Mouse (Mus musculus): ENCODE measurements around the gene Fkbp2. TPM values are rescaled to one million over a fixed set of nuclear protein-coding genes. Genes with fewer than 3 reads are reported as not detected.

Fkbp2 gene
- total and polyA plus RNA-seq, 3 experiments, result 17.6 to 87.0 (median 44.6) TPM

DNA sequence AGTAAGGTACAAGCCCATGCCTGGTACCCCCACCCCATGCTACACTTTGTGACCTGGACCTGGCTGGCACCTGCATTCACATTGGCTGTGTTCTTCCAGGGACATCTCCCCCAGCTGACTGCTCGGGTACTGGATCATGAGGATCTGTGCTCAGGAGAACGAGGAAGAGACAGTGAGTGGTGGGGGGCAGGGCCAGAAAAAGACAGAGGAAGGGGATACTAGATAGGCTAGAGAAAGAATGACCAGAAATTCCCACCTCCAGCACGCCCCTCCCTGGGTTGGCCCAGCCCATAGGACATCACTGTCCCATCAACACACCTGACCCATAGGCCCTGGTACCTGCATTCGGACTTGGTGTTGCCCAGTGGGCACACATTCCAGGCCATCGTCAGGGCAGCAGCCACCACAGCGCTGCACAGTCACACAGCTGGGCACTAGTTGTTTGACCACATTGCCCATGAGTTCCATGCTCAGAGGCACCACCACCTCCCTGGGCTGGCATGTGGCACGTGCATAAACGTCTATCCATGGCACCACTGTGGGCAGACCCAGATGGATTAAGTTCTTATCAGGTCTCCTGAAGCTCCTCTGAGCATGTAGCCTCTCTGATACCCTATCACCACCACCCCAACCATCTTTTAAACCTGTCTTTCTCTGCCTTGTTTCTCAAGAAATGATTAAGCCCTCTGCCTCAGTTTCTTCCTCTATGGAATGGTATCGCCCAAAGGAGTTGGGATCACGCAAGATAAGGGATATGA lies 5.8 kb upstream of the Fkbp2 start:
- H3K27ac ChIP-seq (ENCODE audit: insufficient read depth, low read depth), result no peak overlapping the region
- peak overlapping the region; percentile 73 to 81 (median 76) for H3K4me3 ChIP-seq (replicated peaks in 1 of 3; ENCODE audit: low read depth in 2 of 3, low read length in 2 of 3, poor library complexity in 1 of 3)
- no peaks in the 10 kb centered on the region for H3K27me3 ChIP-seq (replicated peaks)
- no peaks in the 10 kb centered on the region for H3K79me2 ChIP-seq (replicated peaks; ENCODE audit: control insufficient read depth, extremely low read depth, insufficient read depth, poor library complexity, severe bottlenecking)
- H3K9me3 ChIP-seq (replicated peaks; ENCODE audit: low read length), result no peaks in the 10 kb centered on the region
- TF ChIP-seq ZNF384 (IDR thresholded peaks at IDR 0.05; ENCODE audit: low read depth, low read length) (no peak), TBP (conservative IDR thresholded peaks at IDR 0.05; ENCODE audit: low read depth, low read length) (no peak), ZC3H11A (IDR thresholded peaks at IDR 0.05; ENCODE audit: low read depth, low read length) (no peak), NELFE (IDR thresholded peaks at IDR 0.05; ENCODE audit: low read depth, low read length) (no peak), IRF4 (IDR thresholded peaks at IDR 0.05; ENCODE audit: low read depth, low read length) (no peak), PAX5 (IDR thresholded peaks at IDR 0.05; ENCODE audit: low read length) (no peak), JUN (IDR thresholded peaks at IDR 0.05; ENCODE audit: insufficient read depth, low read depth, low read length) (no peak), KAT2A (IDR thresholded peaks at IDR 0.05; ENCODE audit: insufficient replicate concordance, low read length) (no peak), POLR2AphosphoS2 (IDR thresholded peaks at IDR 0.05; ENCODE audit: low read depth, low read length) (no peak), ZKSCAN1 (IDR thresholded peaks at IDR 0.05; ENCODE audit: borderline replicate concordance, low read depth, low read length) (no peak), NRF1 (IDR thresholded peaks at IDR 0.05; ENCODE audit: low read depth, low read length) (no peak), USF2 (conservative IDR thresholded peaks at IDR 0.05; ENCODE audit: low read depth, low read length) (no peak), RAD21 (IDR thresholded peaks at IDR 0.05; ENCODE audit: low read depth, low read length) (no peak), JUND (conservative IDR thresholded peaks at IDR 0.05; ENCODE audit: low read depth, low read length) (no peak)
- dilution Hi-C loops (cut with MboI; ENCODE audit: extremely low pct_ligation_motif_present, extremely low pct_unique_long_range_greater_than_20kb, low sequenced_read_pairs), result no loop called here
- in situ Hi-C loops (cut with MboI; ENCODE audit: low pct_ligation_motif_present, low pct_unique_long_range_greater_than_20kb, low sequenced_read_pairs), result no loop called here
- H3K4me2 ChIP-seq (ENCODE audit: insufficient read depth, low read depth, poor library complexity, severe bottlenecking), result peak overlapping the region; percentile 53
- no peak for DNase-seq (ENCODE audit: extremely low read depth)
- H3K4me1 ChIP-seq (ENCODE audit: control insufficient read depth in 1 of 2, insufficient read depth in 2 of 2), result peaks cover 11 to 28% of the 10 kb centered on the region in 2 experiments
- H3K36me3 ChIP-seq (replicated peaks in 1 of 2; ENCODE audit: control insufficient read depth in 1 of 2, insufficient read depth in 1 of 2, low read length in 1 of 2), result peaks cover 15 to 50% of the 10 kb centered on the region in 2 experiments
- peak overlapping the region; percentile 64; the same call in 1 of the 2 replicates for H3K9ac ChIP-seq (ENCODE audit: insufficient read depth, low read depth)

DNA sequence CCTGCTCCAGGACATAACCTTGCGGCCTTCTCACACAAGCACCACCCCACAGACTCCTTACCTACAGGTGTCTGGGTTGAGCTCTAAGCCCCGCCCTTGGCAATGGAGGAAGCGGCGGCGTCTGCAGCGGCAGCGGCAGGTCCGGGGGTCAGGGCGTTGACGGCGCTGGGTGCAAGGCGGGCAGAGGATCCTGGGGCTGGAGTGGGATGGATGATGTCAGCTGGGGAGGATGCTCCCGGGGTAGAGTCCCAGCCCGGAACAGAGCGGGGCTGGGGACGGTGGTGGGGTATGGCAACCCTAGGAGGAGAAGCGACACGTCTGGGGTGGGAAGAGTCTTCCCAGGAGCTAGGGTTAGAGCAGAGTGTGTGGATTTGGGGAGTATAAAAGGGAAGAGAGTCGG lies 5.0 kb upstream of the Fkbp2 start:
- no peak overlapping the region for H3K9ac ChIP-seq (ENCODE audit: insufficient read depth, low read depth)
- dilution Hi-C loops (cut with MboI; ENCODE audit: extremely low pct_ligation_motif_present, extremely low pct_unique_long_range_greater_than_20kb, low sequenced_read_pairs), result no loop called here
- in situ Hi-C loops (cut with MboI; ENCODE audit: low pct_ligation_motif_present, low pct_unique_long_range_greater_than_20kb, low sequenced_read_pairs), result no loop called here
- no peak for DNase-seq (ENCODE audit: extremely low read depth)
- H3K4me3 ChIP-seq (replicated peaks in 1 of 3; ENCODE audit: low read depth in 2 of 3, low read length in 2 of 3, poor library complexity in 1 of 3), result no peak overlapping the region
- H3K4me1 ChIP-seq (ENCODE audit: control insufficient read depth in 1 of 2, insufficient read depth in 2 of 2), result peaks cover 11 to 32% of the 10 kb centered on the region in 2 experiments
- H3K4me2 ChIP-seq (ENCODE audit: insufficient read depth, low read depth, poor library complexity, severe bottlenecking), result no peak overlapping the region
- no peaks in the 10 kb centered on the region for H3K27me3 ChIP-seq (replicated peaks)
- H3K36me3 ChIP-seq (replicated peaks in 1 of 2; ENCODE audit: control insufficient read depth in 1 of 2, insufficient read depth in 1 of 2, low read length in 1 of 2), result peaks cover 15 to 50% of the 10 kb centered on the region in 2 experiments
- TF ChIP-seq HCFC1 (IDR thresholded peaks at IDR 0.05; ENCODE audit: low read depth, low read length) (no peak), MAZ (IDR thresholded peaks at IDR 0.05; ENCODE audit: low read depth, low read length) (no peak), POLR2A (IDR thresholded peaks at IDR 0.05; ENCODE audit: low read depth, low read length) (no peak), JUN (IDR thresholded peaks at IDR 0.05; ENCODE audit: insufficient read depth, low read depth, low read length) (no peak), MXI1 (IDR thresholded peaks at IDR 0.05; ENCODE audit: low read depth, low read length) (no peak), GABPA (IDR thresholded peaks at IDR 0.05; ENCODE audit: insufficient replicate concordance, low read depth, low read length) (no peak), ZNF384 (IDR thresholded peaks at IDR 0.05; ENCODE audit: low read depth, low read length) (no peak), ETS1 (conservative IDR thresholded peaks at IDR 0.05; ENCODE audit: low read depth, low read length) (no peak), ZMIZ1 (IDR thresholded peaks at IDR 0.05; ENCODE audit: low read depth, low read length) (no peak), CHD1 (IDR thresholded peaks at IDR 0.05; ENCODE audit: low read depth, low read length) (no peak), ZKSCAN1 (IDR thresholded peaks at IDR 0.05; ENCODE audit: borderline replicate concordance, low read depth, low read length) (no peak), NRF1 (IDR thresholded peaks at IDR 0.05; ENCODE audit: low read depth, low read length) (no peak), USF2 (conservative IDR thresholded peaks at IDR 0.05; ENCODE audit: low read depth, low read length) (no peak), TCF12 (IDR thresholded peaks at IDR 0.05; ENCODE audit: low read depth, low read length) (no peak), TBP (conservative IDR thresholded peaks at IDR 0.05; ENCODE audit: low read depth, low read length) (no peak), NELFE (IDR thresholded peaks at IDR 0.05; ENCODE audit: low read depth, low read length) (no peak)
- H3K79me2 ChIP-seq (replicated peaks; ENCODE audit: control insufficient read depth, extremely low read depth, insufficient read depth, poor library complexity, severe bottlenecking), result no peaks in the 10 kb centered on the region
- no peaks in the 10 kb centered on the region for H3K9me3 ChIP-seq (replicated peaks; ENCODE audit: low read length)
- no peak overlapping the region for H3K27ac ChIP-seq (ENCODE audit: insufficient read depth, low read depth)

Measured in CH12.LX (cell line).